ENCODE assay signal across 11 mouse cellular contexts in the genomic region with DNA sequence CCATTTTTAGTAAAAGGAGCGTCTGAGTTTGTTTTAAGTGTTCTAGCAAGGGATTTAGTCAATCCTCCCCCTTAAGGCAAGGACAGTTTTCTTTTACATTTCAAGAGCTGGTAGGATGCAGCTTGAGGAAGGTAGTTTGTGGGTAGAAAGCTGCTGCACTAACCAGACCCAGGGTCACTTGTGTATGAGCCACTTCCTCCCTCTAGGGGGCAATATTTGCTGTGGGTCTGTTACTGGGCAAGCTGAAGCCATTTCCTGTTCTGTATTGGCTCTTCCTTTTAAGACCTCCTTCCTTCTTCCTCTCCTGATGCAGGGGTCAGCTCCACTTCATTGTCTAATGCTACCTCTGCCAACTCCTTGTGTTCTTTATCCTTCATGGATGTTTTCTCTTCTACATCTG.
A peak's percentile ranks its signal among the peaks of the same experiment; 100 is the strongest.
DNase-seq lines count a peak whose midpoint lies in the region; ATAC-seq and TF ChIP-seq lines count a peak whose summit lies in the region.
"Had no signal": no experiment of that assay in that cellular context is flagged by ENCODE, and none has a peak within 500 bp of the region (broad histone marks: within the 10 kb centered on the region; RNA-seq: fewer than 3 reads in every experiment).

No protein-coding gene starts in this region.

- peak; percentile 42 for TF ChIP-seq CTCF in E14TG2a.4 (conservative IDR thresholded peaks at IDR 0.05; ENCODE audit: low read length)
- peak; percentile 13; the same call in 1 of the 2 replicates for TF ChIP-seq CTCF in brain, embryonic 14.5 days (IDR thresholded peaks at IDR 0.05; ENCODE audit: borderline replicate concordance, extremely low read depth, insufficient read depth, insufficient read length)

- no peaks in the 10 kb centered on the region for H3K4me1 ChIP-seq in E14TG2a.4 (replicated peaks; ENCODE audit: low read depth, low read length)
- H3K4me1 ChIP-seq: midbrain, embryonic 10.5 days had no signal

- H3K4me3 ChIP-seq in E14TG2a.4 (replicated peaks; ENCODE audit: low read length) = no peak overlapping the region
- H3K4me3 ChIP-seq: embryonic facial prominence, embryonic 13.5 days; midbrain, embryonic 10.5 days had no signal

- H3K36me3 ChIP-seq in E14TG2a.4 (ENCODE audit: insufficient read depth, low read length) = no peaks in the 10 kb centered on the region
- H3K36me3 ChIP-seq: embryonic facial prominence, embryonic 13.5 days; midbrain, embryonic 10.5 days had no signal

- peak; percentile 52 for DNase-seq in kidney, adult 9 months
- DNase-seq in kidney, adult 18-20 months = no peak
- DNase-seq in brain, embryonic 14.5 days (ENCODE audit: low read depth) = no peak
- no peak for DNase-seq in urinary bladder, postnatal 4 days (ENCODE audit: low spot score in 2 of 2)
- no peak for DNase-seq in left cerebral cortex, adult 18-20 months (ENCODE audit: low spot score in 2 of 2)
- no peak for DNase-seq in urinary bladder, postnatal 36 days (ENCODE audit: low spot score in 2 of 2)

- H3K9me3 ChIP-seq in E14TG2a.4 (ENCODE audit: low read length) = no peaks in the 10 kb centered on the region
- H3K9me3 ChIP-seq: embryonic facial prominence, embryonic 13.5 days; midbrain, embryonic 10.5 days had no signal

- peak; percentile 70 for ATAC-seq in neutrophil, adult 5-6 weeks (ENCODE audit: extremely low read depth, insufficient number of reproducible peaks, low FRiP score, poor library complexity, severe bottlenecking)
- ATAC-seq: hindbrain, embryonic 16.5 days had no signal

- H3K27me3 ChIP-seq in E14TG2a.4 (ENCODE audit: insufficient read depth, low read length) = no peaks in the 10 kb centered on the region
- H3K27me3 ChIP-seq: embryonic facial prominence, embryonic 13.5 days had no signal

- TF ChIP-seq POLR2A in brain, embryonic 14.5 days (IDR thresholded peaks at IDR 0.05; ENCODE audit: borderline replicate concordance, extremely low read depth, insufficient read depth, insufficient read length, poor library complexity, severe bottlenecking) = no peak
